ENCODE assay signal across 27 mouse cellular contexts in genomic region chr2:76566933-76567551, GRCm38 (mm10).
DNase-seq lines count a peak whose midpoint lies in the region; ATAC-seq and TF ChIP-seq lines count a peak whose summit lies in the region.
"Had no signal": no experiment of that assay in that cellular context is flagged by ENCODE, and none has a peak within 500 bp of the region (broad histone marks: within the 10 kb centered on the region; RNA-seq: fewer than 3 reads in every experiment).

No protein-coding gene starts in this region.

- TF ChIP-seq CTCF in lung, postnatal 0 days (IDR thresholded peaks at IDR 0.05) = no peak
- no peak for TF ChIP-seq CTCF in lung, adult 2 months (IDR thresholded peaks at IDR 0.05; ENCODE audit: insufficient read depth, low read length)

- DNase-seq in lung, postnatal 0 days (ENCODE audit: low spot score) = peak; percentile 6
- DNase-seq in lung, adult 2 months = no peak
- DNase-seq in ES-CJ7 (ENCODE audit: low read depth, low spot score) = peak; percentile 53
- DNase-seq in c-Kit-positive CD71-negative TER-119-negative erythroid progenitor cells, embryonic 14.5 days (ENCODE audit: low read depth) = peak; percentile 25
- no peak for DNase-seq in natural killer cell, adult 2 months (ENCODE audit: low spot score in 2 of 2)
- DNase-seq in heart, postnatal 14 days = no peak
- DNase-seq: adrenal gland, adult 8-10 months; cerebellum, adult 2 months; cerebellum, postnatal 36 days; gastrocnemius, postnatal 10 days; heart, adult 11 months; heart, postnatal 10 days; kidney, adult 8-10 months; kidney, postnatal 10 days; layer of hippocampus, postnatal 36 days; liver, postnatal 0 days; right cerebral cortex, postnatal 14 days; thymus, postnatal 36 days had no signal

- no peak overlapping the region for H3K27ac ChIP-seq in lung, postnatal 0 days (ENCODE audit: low read length)
- H3K27ac ChIP-seq: forebrain, embryonic 13.5 days; hindbrain, embryonic 13.5 days; layer of hippocampus, adult 2 months; limb, embryonic 12.5 days had no signal

- H3K9me3 ChIP-seq in lung, postnatal 0 days (ENCODE audit: low read length) = no peaks in the 10 kb centered on the region
- H3K9me3 ChIP-seq: forebrain, embryonic 13.5 days; heart, embryonic 12.5 days; hindbrain, embryonic 13.5 days; limb, embryonic 12.5 days had no signal

- no peak overlapping the region for H3K9ac ChIP-seq in lung, postnatal 0 days (replicated peaks; ENCODE audit: low read depth)
- H3K9ac ChIP-seq: forebrain, embryonic 13.5 days; heart, embryonic 12.5 days; hindbrain, embryonic 13.5 days; limb, embryonic 12.5 days; liver, postnatal 0 days had no signal

- peak; percentile 64 for ATAC-seq in lung, postnatal 0 days
- ATAC-seq in megakaryocyte, adult 5-6 weeks (ENCODE audit: poor library complexity, severe bottlenecking) = peak; percentile 76
- no peak for ATAC-seq in frontal cortex, adult (ENCODE audit: low TSS enrichment)
- ATAC-seq: forebrain, embryonic 13.5 days; liver, postnatal 0 days had no signal

- no peaks in the 10 kb centered on the region for H3K4me1 ChIP-seq in lung, postnatal 0 days (ENCODE audit: insufficient read depth, low read depth, low read length)
- H3K4me1 ChIP-seq in lung, adult 2 months (ENCODE audit: control insufficient read depth, insufficient read depth, low read length) = no peaks in the 10 kb centered on the region
- H3K4me1 ChIP-seq: forebrain, embryonic 13.5 days had no signal

- no peaks in the 10 kb centered on the region for H3K27me3 ChIP-seq in lung, postnatal 0 days (replicated peaks; ENCODE audit: insufficient read depth, low read length)
- H3K27me3 ChIP-seq: forebrain, embryonic 13.5 days; heart, embryonic 12.5 days; hindbrain, embryonic 13.5 days; limb, embryonic 12.5 days had no signal

- no peaks in the 10 kb centered on the region for H3K36me3 ChIP-seq in lung, postnatal 0 days (ENCODE audit: insufficient read depth, low read length)
- H3K36me3 ChIP-seq: heart, embryonic 12.5 days had no signal

- H3K4me2 ChIP-seq in lung, postnatal 0 days (replicated peaks; ENCODE audit: low read depth, low read length) = no peak overlapping the region
- H3K4me2 ChIP-seq: forebrain, embryonic 13.5 days; heart, embryonic 12.5 days; hindbrain, embryonic 13.5 days; limb, embryonic 12.5 days; liver, embryonic 11.5 days; midbrain, embryonic 11.5 days had no signal

- no peak overlapping the region for H3K4me3 ChIP-seq in lung, postnatal 0 days (ENCODE audit: low read depth, low read length)
- H3K4me3 ChIP-seq in lung, adult 2 months (replicated peaks; ENCODE audit: extremely low read depth, low read depth, low read length) = no peak overlapping the region
- H3K4me3 ChIP-seq: forebrain, embryonic 13.5 days; heart, embryonic 12.5 days; hindbrain, embryonic 13.5 days; layer of hippocampus, adult 2 months; limb, embryonic 12.5 days had no signal

- WGBS in lung, postnatal 0 days = 58% methylated on average over 8 of the region's 8 CpGs
- WGBS in lung, adult 2 months = 66% methylated on average over 8 of the region's 8 CpGs

- peak; percentile 57 for TF ChIP-seq EP300 in lung, postnatal 0 days (IDR thresholded peaks at IDR 0.05)

- intact Hi-C loops in heart, postnatal 14 days (cut with DNase I) = no loop called here

- TF ChIP-seq POLR2A in lung, adult 2 months (IDR thresholded peaks at IDR 0.05; ENCODE audit: borderline replicate concordance, extremely low read depth, low read depth, low read length) = no peak

Comparison
In these comparisons a context has a peak if more than half of its experiments do, and no peak if none do; other contexts are left out.
1. DNase-seq: peak in lung, postnatal 0 days (single experiment), ES-CJ7 (single experiment) and c-Kit-positive CD71-negative TER-119-negative erythroid progenitor cells, embryonic 14.5 days (single experiment); none in lung, adult 2 months (single experiment), natural killer cell, adult 2 months (0 of 2) and heart, postnatal 14 days (0 of 2).